Mouse (Mus musculus) thymus, adult 2 months (tissue): ENCODE measurements around the gene Zfr2. TPM values are rescaled to one million over a fixed set of nuclear protein-coding genes. Genes with fewer than 3 reads are reported as not detected.
A peak's percentile ranks its signal among the peaks of the same experiment; 100 is the strongest.

Experiments used
- DNase-seq: peaks from one replicate; pipeline ENCODE4 v3.0.0; 2021
- H3K27ac ChIP-seq: fragments of 200-500 bp; 2 replicates; pipeline ENCODE4 v1.5.1; 2012; ENCODE audit warnings: low read length, control low read depth; ENCODE audit not compliant: control insufficient read depth, insufficient read depth
- H3K27me3 ChIP-seq: fragments of 200-500 bp; 2 replicates; pipeline ENCODE4 v1.6.1; 2012; ENCODE audit warnings: mild to moderate bottlenecking, low read length, moderate library complexity, mixed read lengths; ENCODE audit not compliant: control insufficient read depth, insufficient read depth
- H3K36me3 ChIP-seq: fragments of 200-500 bp; 2 replicates; pipeline ENCODE4 v1.6.1; 2012; ENCODE audit warnings: mild to moderate bottlenecking, low read length, moderate library complexity; ENCODE audit not compliant: control insufficient read depth, insufficient read depth
- H3K4me1 ChIP-seq: fragments of 200-500 bp; replicated peaks from 2 replicates; pipeline ENCODE4 v1.6.1; 2012; ENCODE audit warnings: low read length; ENCODE audit not compliant: control insufficient read depth, insufficient read depth
- H3K4me3 ChIP-seq: fragments of 200-500 bp; 2 replicates; pipeline ENCODE4 v1.5.1; 2012; ENCODE audit warnings: mild to moderate bottlenecking, low read length, control low read depth, moderate library complexity; ENCODE audit not compliant: control insufficient read depth, insufficient read depth
- CTCF ChIP-seq: fragments of 200-500 bp; IDR thresholded peaks from 2 replicates; pipeline ENCODE4 v1.5.1; 2012; ENCODE audit warnings: mild to moderate bottlenecking, control low read depth, low read length, moderate library complexity, borderline replicate concordance; ENCODE audit not compliant: control insufficient read depth, poor library complexity, insufficient read depth; ENCODE audit errors: extremely low read depth
- POLR2A ChIP-seq: fragments of 200-500 bp; IDR thresholded peaks from 2 replicates; pipeline ENCODE4 v1.6.1; 2012; ENCODE audit warnings: mild to moderate bottlenecking, low read length, control low read depth, moderate library complexity; ENCODE audit not compliant: control insufficient read depth, poor library complexity, insufficient read depth; ENCODE audit errors: extremely low read depth
- WGBS: fragments of 180-500 bp; shearing (Covaris S2); methylation state at CpG from one replicate; pipeline ENCODE4 v1.1.7; 2018; 5-methylcytosine and 5-hydroxymethylcytosine counted together
- polyA plus RNA-seq: library from polyadenylated mRNA; depleted of rRNA; stranded (reverse); fragments of >200 nt; gene quantifications from 2 replicates; pipeline ENCODE4 v1.2.3, GENCODE M21; 2012

Gene Zfr2
- polyA plus RNA-seq, 1 experiment, result 9.6 TPM

DNA sequence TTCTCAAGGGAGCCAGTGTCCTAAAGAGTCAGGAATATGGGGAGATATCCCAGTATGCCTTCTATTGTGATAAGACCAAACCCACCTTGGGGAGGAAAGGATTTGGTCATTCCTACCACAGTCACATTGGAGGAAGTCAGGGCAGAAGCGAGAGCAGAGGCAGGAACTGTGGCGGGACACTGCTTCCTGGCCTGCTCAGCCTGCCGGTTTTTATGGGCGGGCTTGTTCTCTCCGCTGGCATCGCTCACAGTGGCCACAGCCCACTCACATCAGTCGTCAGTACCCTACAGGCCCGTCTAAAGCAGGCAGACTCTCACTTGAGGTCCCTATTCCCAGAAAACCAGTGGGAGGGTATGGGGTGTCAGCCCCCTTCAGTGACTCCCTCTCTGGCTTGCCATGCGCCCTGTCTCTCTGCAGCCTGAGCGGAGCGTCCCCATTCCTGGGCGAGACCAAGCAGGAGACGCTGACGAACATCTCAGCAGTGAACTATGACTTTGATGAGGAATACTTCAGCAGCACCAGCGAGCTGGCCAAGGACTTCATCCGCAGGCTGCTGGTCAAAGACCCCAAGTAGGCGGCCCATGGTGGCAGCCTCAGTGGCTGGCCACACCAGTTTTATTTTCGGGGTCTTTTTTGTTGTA is 41.5 kb upstream of the Zfr2 start:
- WGBS, result 72% methylated on average over 18 of the region's 18 CpGs
- no peak overlapping the region for H3K4me3 ChIP-seq
- H3K27me3 ChIP-seq, result no peaks in the 10 kb centered on the region
- H3K36me3 ChIP-seq, result no peaks in the 10 kb centered on the region
- H3K4me1 ChIP-seq, result peaks cover 31% of the 10 kb centered on the region
- TF ChIP-seq CTCF, result no peak
- TF ChIP-seq POLR2A, result no peak
- no peak for DNase-seq
- H3K27ac ChIP-seq, result no peak overlapping the region

GRCm38 (mm10) chr10:81192270-81192967 is 40.5 kb upstream of the Zfr2 start:
- under 1% methylated on average over 93 of the region's 93 CpGs for WGBS
- TF ChIP-seq CTCF, result no peak
- peak; percentile 65 for TF ChIP-seq POLR2A
- peak overlapping the region; percentile 54 for H3K4me3 ChIP-seq
- peak overlapping the region; percentile 39 for H3K27ac ChIP-seq
- H3K4me1 ChIP-seq, result peaks cover 31% of the 10 kb centered on the region
- peak; percentile 84 for DNase-seq
- no peaks in the 10 kb centered on the region for H3K27me3 ChIP-seq
- no peaks in the 10 kb centered on the region for H3K36me3 ChIP-seq

GRCm38 (mm10) chr10:81192968-81193501 is 39.9 kb upstream of the Zfr2 start:
- no peaks in the 10 kb centered on the region for H3K36me3 ChIP-seq
- H3K4me1 ChIP-seq, result peaks cover 31% of the 10 kb centered on the region
- DNase-seq, result no peak
- TF ChIP-seq POLR2A (no peak), CTCF (no peak)
- no peaks in the 10 kb centered on the region for H3K27me3 ChIP-seq
- 0 out of 2 replicates have a peak overlapping the region, but pooled peaks have one; percentile 2 for H3K27ac ChIP-seq
- WGBS, result 4% methylated on average over 19 of the region's 19 CpGs
- peak overlapping the region; percentile 38 for H3K4me3 ChIP-seq

DNA sequence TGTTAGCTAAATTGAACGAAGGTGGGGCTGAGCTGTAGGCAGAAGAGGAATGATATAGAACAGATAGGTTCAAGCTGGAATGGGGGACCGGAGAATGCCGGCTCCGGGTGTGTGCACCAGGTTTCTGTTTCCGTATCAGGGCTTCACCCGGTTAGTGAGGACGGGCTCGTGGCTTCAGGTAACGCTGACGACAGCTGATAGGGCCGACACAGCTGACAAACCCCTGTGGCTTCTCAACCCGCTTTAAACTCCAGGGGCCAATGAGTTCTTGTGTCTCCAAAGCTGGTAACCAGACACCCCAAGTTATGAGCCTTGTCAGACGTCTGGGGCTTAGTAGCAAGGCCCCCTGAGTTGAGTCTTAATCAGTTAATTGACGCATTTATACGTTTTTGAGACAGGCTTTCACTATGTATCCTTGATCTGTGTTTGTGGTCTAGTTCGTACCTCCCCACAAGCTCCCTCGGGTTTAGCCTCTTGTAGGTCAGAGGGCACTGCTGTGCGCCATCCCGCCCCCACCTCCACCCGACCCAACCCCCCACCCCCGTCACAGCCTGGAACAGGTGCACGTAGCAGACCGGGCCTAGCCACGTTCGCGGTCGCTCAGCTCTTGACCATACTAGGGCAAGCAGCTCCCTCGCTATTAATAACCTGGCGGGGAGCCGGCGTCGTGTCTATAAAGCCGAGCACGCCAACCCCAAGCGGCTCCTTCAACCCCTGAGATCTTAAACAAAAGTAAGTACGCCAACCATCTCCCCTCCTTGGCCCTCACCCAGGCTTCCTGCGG is 38.8 kb upstream of the Zfr2 start:
- peaks cover 31% of the 10 kb centered on the region for H3K4me1 ChIP-seq
- H3K4me3 ChIP-seq, result no peak overlapping the region; the same call in 1 of the 2 replicates
- 4% methylated on average over 37 of the region's 37 CpGs for WGBS
- H3K27me3 ChIP-seq, result no peaks in the 10 kb centered on the region
- DNase-seq, result no peak
- no peak overlapping the region for H3K27ac ChIP-seq
- H3K36me3 ChIP-seq, result no peaks in the 10 kb centered on the region
- TF ChIP-seq CTCF (no peak), POLR2A (no peak)

DNA sequence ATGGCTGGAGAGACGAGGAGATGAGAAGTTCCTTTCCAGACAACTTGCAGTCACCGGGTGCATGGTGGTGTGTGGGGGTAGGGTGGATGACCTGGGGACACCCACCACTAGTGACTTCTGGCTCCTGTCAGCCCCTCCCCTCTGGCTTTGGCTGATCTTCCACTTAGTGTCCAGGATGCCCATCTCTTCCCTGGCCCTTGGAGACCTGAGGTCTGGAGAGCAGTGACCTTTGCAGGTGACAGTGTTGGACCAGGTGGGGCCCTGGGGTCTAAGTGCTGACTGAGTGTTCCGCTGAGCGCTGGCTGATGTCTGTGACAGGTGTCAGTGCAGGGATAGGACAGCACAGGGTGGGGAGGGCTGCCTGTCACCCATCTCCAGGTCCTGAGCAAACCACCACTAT is 37.7 kb upstream of the Zfr2 start:
- no peaks in the 10 kb centered on the region for H3K36me3 ChIP-seq
- no peak for DNase-seq
- H3K4me3 ChIP-seq, result no peak overlapping the region
- TF ChIP-seq POLR2A (no peak), CTCF (no peak)
- no peak overlapping the region for H3K27ac ChIP-seq
- 87% methylated on average over 4 of the region's 4 CpGs for WGBS
- H3K4me1 ChIP-seq, result peaks cover 31% of the 10 kb centered on the region
- no peaks in the 10 kb centered on the region for H3K27me3 ChIP-seq

DNA sequence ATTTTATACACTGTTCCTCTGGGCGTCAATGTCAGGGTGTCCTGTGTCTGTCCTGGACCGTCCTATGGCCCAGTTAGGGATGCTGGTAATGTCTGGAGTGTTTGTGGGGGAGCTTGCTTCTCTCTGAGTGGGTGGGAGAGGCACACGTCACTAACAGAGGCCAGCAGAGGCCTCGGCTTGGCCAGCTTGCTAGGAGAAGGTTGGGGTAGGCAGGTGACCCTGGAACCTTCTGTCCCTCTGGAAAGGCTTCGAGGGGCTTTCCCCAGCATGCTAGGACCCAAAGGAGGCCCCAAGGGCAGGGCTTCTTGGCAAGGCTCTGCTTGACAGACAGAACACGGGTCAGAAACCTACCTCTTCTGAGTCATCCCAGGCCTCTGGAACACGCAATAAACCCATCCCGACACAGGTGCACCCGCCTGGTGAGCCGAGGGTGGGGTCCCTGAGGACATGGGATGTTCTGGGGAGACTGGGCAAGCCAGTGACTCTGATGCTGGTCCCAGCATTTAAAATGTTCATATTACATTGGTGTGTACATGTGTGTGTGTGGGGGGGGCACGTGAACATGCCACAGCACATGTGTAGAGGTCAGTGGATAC is 36.4 kb upstream of the Zfr2 start:
- no peak for TF ChIP-seq POLR2A
- no peak for TF ChIP-seq CTCF
- H3K4me3 ChIP-seq, result no peak overlapping the region
- no peak overlapping the region for H3K27ac ChIP-seq
- H3K36me3 ChIP-seq, result no peaks in the 10 kb centered on the region
- WGBS, result 84% methylated on average over 11 of the region's 11 CpGs
- no peaks in the 10 kb centered on the region for H3K27me3 ChIP-seq
- H3K4me1 ChIP-seq, result peaks cover 28% of the 10 kb centered on the region
- DNase-seq, result no peak
